Mouse (Mus musculus) mouse embryonic stem cell (cell line): ENCODE results near the gene Fam222b.

Experiments used
- in situ Hi-C, 2 experiments: fragments of 300-500 bp; cut with MboI; formaldehyde crosslinking; loops; 1 replicate in 1 of 2; 3 replicates in 1 of 2; pipeline ENCODE4 v1.14.3; 2019 to 2020; ENCODE audit warnings: low sequenced_read_pairs in 2 of 2, low pct_unique_long_range_greater_than_20kb in 1 of 2, mixed read lengths in 1 of 2; ENCODE audit not compliant: unreplicated experiment in 1 of 2

The Fam222b gene

GRCm38 (mm10) chr11:78171328-78171727 is 76.9 kb downstream of the Fam222b start:
- in situ Hi-C loops, result no loop called here

GRCm38 (mm10) chr11:78172034-78172747 is 77.7 kb downstream of the Fam222b start:
- in situ Hi-C loops, result no loop called here

GRCm38 (mm10) chr11:78172748-78173383 is 78.4 kb downstream of the Fam222b start:
- in situ Hi-C loops, result no loop called here

GRCm38 (mm10) chr11:78174506-78174905 is 80.0 kb downstream of the Fam222b start:
- in situ Hi-C loops, result no loop called here

- in situ Hi-C loops, result no loop called here
Observed at GRCm38 (mm10) chr11:78175771-78176401, 81.4 kb downstream of the Fam222b start.

- in situ Hi-C loops, result no loop called here
Observed at GRCm38 (mm10) chr11:78176402-78176862, 82.0 kb downstream of the Fam222b start, which contains the start of the genes Nek8 and Tlcd1. Gene Nek8, minus strand, starts transcription at chr11:78176675. Gene Tlcd1, plus strand, starts transcription at chr11:78176711.

GRCm38 (mm10) chr11:78176905-78177331 is 82.5 kb downstream of the Fam222b start:
- in situ Hi-C loops, result no loop called here

GRCm38 (mm10) chr11:78177437-78177836 is 83.0 kb downstream of the Fam222b start:
- in situ Hi-C loops, result no loop called here

- in situ Hi-C loops, result no loop called here
Observed at GRCm38 (mm10) chr11:78177903-78178858, 83.7 kb downstream of the Fam222b start.

GRCm38 (mm10) chr11:78178859-78179437 is 84.5 kb downstream of the Fam222b start:
- in situ Hi-C loops, result no loop called here

- in situ Hi-C loops, result no loop called here
Observed at GRCm38 (mm10) chr11:78179438-78179999, 85.1 kb downstream of the Fam222b start.

GRCm38 (mm10) chr11:78180081-78180761 is 85.8 kb downstream of the Fam222b start:
- in situ Hi-C loops, result no loop called here

GRCm38 (mm10) chr11:78181830-78182357 is 87.4 kb downstream of the Fam222b start:
- in situ Hi-C loops, result no loop called here

GRCm38 (mm10) chr11:78182450-78182849 is 88.0 kb downstream of the Fam222b start:
- in situ Hi-C loops, result no loop called here

- in situ Hi-C loops, result no loop called here
Observed at GRCm38 (mm10) chr11:78182961-78183844, 88.7 kb downstream of the Fam222b start, which contains the start of gene Rpl23a. Gene Rpl23a, minus strand, starts transcription at chr11:78183584.

- in situ Hi-C loops, result no loop called here
Observed at GRCm38 (mm10) chr11:78183884-78184514, 89.5 kb downstream of the Fam222b start.
